15 mouse cellular contexts compared by ENCODE assay signal in genomic region chr4:119189864-119190263, GRCm38 (mm10). TPM values are rescaled to one million over a fixed set of nuclear protein-coding genes. Genes with fewer than 3 reads are reported as not detected.
A peak's percentile ranks its signal among the peaks of the same experiment; 100 is the strongest.
DNase-seq lines count a peak whose midpoint lies in the region; ATAC-seq lines count a peak whose summit lies in the region.
"Had no signal": no experiment of that assay in that cellular context is flagged by ENCODE, and none has a peak within 500 bp of the region (broad histone marks: within the 10 kb centered on the region; RNA-seq: fewer than 3 reads in every experiment).

Gene Ermap (minus strand): TSS chr4:119190011.

- peak; percentile 46; the same call in 1 of the 2 replicates for ATAC-seq in intestine, embryonic 16.5 days
- ATAC-seq in intestine, embryonic 15.5 days = no peak; the same call in 1 of the 2 replicates
- peak; percentile 91 for ATAC-seq in liver, embryonic 12.5 days

- no peaks in the 10 kb centered on the region for H3K27me3 ChIP-seq in intestine, embryonic 16.5 days (replicated peaks; ENCODE audit: control insufficient read depth, insufficient read depth, low read length)
- no peaks in the 10 kb centered on the region for H3K27me3 ChIP-seq in intestine, embryonic 15.5 days (replicated peaks)
- no peaks in the 10 kb centered on the region for H3K27me3 ChIP-seq in liver, embryonic 12.5 days (replicated peaks)
- H3K27me3 ChIP-seq: embryonic facial prominence, embryonic 12.5 days; hindbrain, embryonic 15.5 days; kidney, embryonic 15.5 days; limb, embryonic 13.5 days had no signal

- no peaks in the 10 kb centered on the region for H3K9me3 ChIP-seq in intestine, embryonic 16.5 days (ENCODE audit: control insufficient read depth, low read length)
- no peaks in the 10 kb centered on the region for H3K9me3 ChIP-seq in intestine, embryonic 15.5 days
- no peaks in the 10 kb centered on the region for H3K9me3 ChIP-seq in liver, embryonic 12.5 days (replicated peaks)
- H3K9me3 ChIP-seq: embryonic facial prominence, embryonic 12.5 days; hindbrain, embryonic 15.5 days; kidney, embryonic 15.5 days; limb, embryonic 13.5 days had no signal

- no peak within 1 kb of the TSS for H3K4me3 ChIP-seq in intestine, embryonic 16.5 days (ENCODE audit: low read length)
- no peak within 1 kb of the TSS for H3K4me3 ChIP-seq in intestine, embryonic 15.5 days (replicated peaks)
- H3K4me3 ChIP-seq in liver, embryonic 12.5 days = peak within 1 kb of the TSS; percentile 81
- H3K4me3 ChIP-seq: embryonic facial prominence, embryonic 12.5 days; hindbrain, embryonic 15.5 days; kidney, embryonic 15.5 days; limb, embryonic 13.5 days had no signal

- no peaks in the 10 kb centered on the region for H3K36me3 ChIP-seq in intestine, embryonic 16.5 days (ENCODE audit: control insufficient read depth, insufficient read depth, low read length)
- no peaks in the 10 kb centered on the region for H3K36me3 ChIP-seq in intestine, embryonic 15.5 days
- peaks cover 40% of the 10 kb centered on the region for H3K36me3 ChIP-seq in liver, embryonic 12.5 days
- H3K36me3 ChIP-seq: embryonic facial prominence, embryonic 12.5 days; hindbrain, embryonic 15.5 days; kidney, embryonic 15.5 days; limb, embryonic 13.5 days had no signal

- no peak within 1 kb of the TSS for H3K9ac ChIP-seq in intestine, embryonic 16.5 days (ENCODE audit: low read depth, low read length)
- H3K9ac ChIP-seq in intestine, embryonic 15.5 days = no peak within 1 kb of the TSS
- peak within 1 kb of the TSS; percentile 92 for H3K9ac ChIP-seq in liver, embryonic 12.5 days
- H3K9ac ChIP-seq: embryonic facial prominence, embryonic 12.5 days; hindbrain, embryonic 15.5 days; kidney, embryonic 15.5 days; limb, embryonic 13.5 days had no signal

- no peak within 1 kb of the TSS for H3K4me2 ChIP-seq in intestine, embryonic 16.5 days (ENCODE audit: low read depth, low read length)
- no peak within 1 kb of the TSS for H3K4me2 ChIP-seq in intestine, embryonic 15.5 days (replicated peaks)
- H3K4me2 ChIP-seq in liver, embryonic 12.5 days = peak within 1 kb of the TSS; percentile 81
- H3K4me2 ChIP-seq: embryonic facial prominence, embryonic 12.5 days; hindbrain, embryonic 15.5 days; kidney, embryonic 15.5 days; limb, embryonic 13.5 days had no signal

- DNase-seq in c-Kit-positive CD71-positive TER-119-negative erythroid progenitor cells, embryonic 14.5 days (ENCODE audit: low read depth) = peak; percentile 90
- DNase-seq in spleen, postnatal 4 days (ENCODE audit: low spot score in 2 of 2) = peak; percentile 76 to 82
- DNase-seq in embryo, embryonic 10.5 days (ENCODE audit: low spot score) = no peak
- no peak for DNase-seq in MN1 (ENCODE audit: low spot score)
- DNase-seq: adrenal gland, postnatal 36 days; cerebellum, postnatal 10 days; thymus, postnatal 36 days had no signal

- H3K4me1 ChIP-seq in intestine, embryonic 16.5 days (ENCODE audit: control insufficient read depth, insufficient read depth, low read length) = no peaks in the 10 kb centered on the region
- no peaks in the 10 kb centered on the region for H3K4me1 ChIP-seq in intestine, embryonic 15.5 days (replicated peaks)
- peaks cover 74% of the 10 kb centered on the region for H3K4me1 ChIP-seq in liver, embryonic 12.5 days
- H3K4me1 ChIP-seq: embryonic facial prominence, embryonic 12.5 days; hindbrain, embryonic 15.5 days; kidney, embryonic 15.5 days; limb, embryonic 13.5 days had no signal

- no peak within 1 kb of the TSS for H3K27ac ChIP-seq in intestine, embryonic 16.5 days (ENCODE audit: low read length)
- no peak within 1 kb of the TSS for H3K27ac ChIP-seq in intestine, embryonic 15.5 days
- H3K27ac ChIP-seq in liver, embryonic 12.5 days = peak within 1 kb of the TSS; percentile 99
- H3K27ac ChIP-seq: embryonic facial prominence, embryonic 12.5 days; hindbrain, embryonic 15.5 days; kidney, embryonic 15.5 days; limb, embryonic 13.5 days; macrophage had no signal

- WGBS in intestine, embryonic 16.5 days = 61% methylated on average over 6 of the region's 6 CpGs
- 63% methylated on average over 6 of the region's 6 CpGs for WGBS in intestine, embryonic 15.5 days
- 19% methylated on average over 6 of the region's 6 CpGs for WGBS in liver, embryonic 12.5 days (ENCODE audit: insufficient replicate concordance)

RNA-seq across cellular contexts. Expression of gene Ermap, which starts in this region (rescaled TPM):
- polyA plus RNA-seq in intestine, embryonic 16.5 days (2015; fragmentation: Nextera tagmentation; extraction: Ambion mirVana) = 2.4 and 4.7 TPM in 2 replicates
- 5.4 and 5.6 TPM in 2 replicates for polyA plus RNA-seq in intestine, embryonic 15.5 days (2015; fragmentation: Nextera tagmentation; extraction: Ambion mirVana)
- 328 and 333 TPM in 2 replicates for polyA plus RNA-seq in liver, embryonic 12.5 days (2016; fragmentation: Nextera tagmentation; extraction: Ambion mirVana)
- polyA plus RNA-seq: macrophage had no signal

Comparison
In these comparisons a context has a peak if more than half of its experiments do, and no peak if none do; other contexts are left out.
1. RNA of gene Ermap (polyA plus RNA-seq): 328 to 333 TPM in liver, embryonic 12.5 days; 5.4 to 5.6 TPM in intestine, embryonic 15.5 days and 2.4 to 4.7 TPM in intestine, embryonic 16.5 days; every median in the first group is over 10 times any median in the second.
2. DNase-seq: peak in c-Kit-positive CD71-positive TER-119-negative erythroid progenitor cells, embryonic 14.5 days (single experiment) and spleen, postnatal 4 days (2 of 2); none in embryo, embryonic 10.5 days (single experiment) and MN1 (single experiment).